Mouse (Mus musculus) intestine, embryonic 16.5 days (tissue): ENCODE measurements around the gene Ifne. TPM values are rescaled to one million over a fixed set of nuclear protein-coding genes. Genes with fewer than 3 reads are reported as not detected.
"Not testable (repeated sequence)": the region's sequence is repeated elsewhere in the genome, so short reads cannot be mapped to it uniquely, and the experiment has no call there.

Experiments
- ATAC-seq: fragments of 200-750 bp; cut with Nextera tagmentation; 2 replicates; pipeline ENCODE4 v1.8.0; 2017; ENCODE audit warnings: moderate TSS enrichment, moderate library complexity
- H3K27ac ChIP-seq: fragments of 300-500 bp; sonication (generic); 2 replicates; pipeline ENCODE4 v1.5.1; 2014; ENCODE audit warnings: mild to moderate bottlenecking, low read length
- H3K27me3 ChIP-seq: fragments of 300-500 bp; sonication (generic); replicated peaks from 2 replicates; pipeline ENCODE4 v1.6.1; 2014; ENCODE audit warnings: low read length, control low read depth, mixed read lengths; ENCODE audit not compliant: control insufficient read depth, insufficient read depth
- H3K36me3 ChIP-seq: fragments of 300-500 bp; sonication (generic); 2 replicates; pipeline ENCODE4 v1.6.1; 2014; ENCODE audit warnings: low read length, control low read depth; ENCODE audit not compliant: control insufficient read depth, insufficient read depth
- H3K4me1 ChIP-seq: fragments of 300-500 bp; sonication (generic); 2 replicates; pipeline ENCODE4 v1.6.1; 2014; ENCODE audit warnings: low read length, control low read depth, mixed read lengths; ENCODE audit not compliant: control insufficient read depth, insufficient read depth
- H3K4me2 ChIP-seq: fragments of 300-500 bp; sonication (generic); 2 replicates; pipeline ENCODE4 v1.6.1; 2014; ENCODE audit warnings: low read depth, low read length, control low read depth
- H3K4me3 ChIP-seq: fragments of 300-500 bp; sonication (generic); 2 replicates; pipeline ENCODE4 v1.5.1; 2014; ENCODE audit warnings: mild to moderate bottlenecking, low read length
- H3K9ac ChIP-seq: fragments of 300-500 bp; sonication (generic); 2 replicates; pipeline ENCODE4 v1.6.1; 2014; ENCODE audit warnings: low read depth, low read length
- H3K9me3 ChIP-seq: fragments of 300-500 bp; sonication (generic); 2 replicates; pipeline ENCODE4 v1.6.1; 2016; ENCODE audit warnings: low read length, control low read depth; ENCODE audit not compliant: control insufficient read depth
- WGBS: fragments of 180-500 bp; shearing (Covaris S2); extraction: QIAGEN DNeasy Blood & Tissue Kit; methylation state at CpG from one replicate; pipeline ENCODE4 v1.1.7; 2014; 5-methylcytosine and 5-hydroxymethylcytosine counted together
- polyA plus RNA-seq: library from polyadenylated mRNA; unstranded; fragments of >200 nt; fragmentation: Nextera tagmentation; extraction: Ambion mirVana; gene quantifications from 2 replicates; pipeline ENCODE4 v1.2.1, GENCODE M21; 2015

Gene Ifne
- polyA plus RNA-seq, 1 experiment from 2014 or later, result not detected

DNA sequence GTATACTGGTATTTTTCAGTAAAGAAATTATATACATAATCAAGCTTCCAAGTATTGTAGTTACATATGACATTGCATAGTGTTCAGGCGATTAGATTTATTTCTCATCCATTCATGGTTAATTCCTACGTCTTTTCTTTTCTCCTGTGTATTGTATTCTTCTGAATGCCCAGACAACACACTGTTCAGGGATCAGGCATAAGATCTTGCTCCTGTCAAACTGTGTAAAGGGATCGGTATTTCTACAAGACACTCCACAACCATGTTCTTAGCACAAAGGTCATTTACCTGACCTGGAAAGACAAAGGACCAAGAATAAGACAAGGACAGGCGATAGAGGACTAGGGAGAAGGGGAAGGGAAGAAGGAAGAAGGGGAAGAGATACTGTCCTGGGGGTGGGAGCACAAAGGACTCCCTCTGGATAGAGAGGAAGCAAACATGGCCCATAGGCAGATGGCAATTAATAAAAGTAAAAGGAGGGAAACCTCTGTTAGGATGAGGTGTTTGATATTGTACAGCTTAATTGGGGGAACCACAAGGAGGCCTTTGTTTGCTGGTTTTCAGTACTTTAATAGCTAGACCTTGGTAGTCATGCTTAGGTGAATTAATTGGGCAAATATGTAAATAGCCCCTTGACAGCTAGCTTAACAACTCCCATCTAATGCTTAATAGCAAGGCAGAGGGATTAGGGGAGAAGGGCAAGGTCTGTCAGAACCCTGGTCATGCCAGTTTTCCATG lies 28.8 kb downstream of the Ifne start:
- H3K27ac ChIP-seq, result no peak overlapping the region
- H3K36me3 ChIP-seq, result no peaks in the 10 kb centered on the region
- no peak overlapping the region for H3K4me2 ChIP-seq
- no peaks in the 10 kb centered on the region for H3K9me3 ChIP-seq
- H3K9ac ChIP-seq, result no peak overlapping the region
- no peak for ATAC-seq
- 68% methylated on average over 4 of the region's 4 CpGs for WGBS
- H3K27me3 ChIP-seq, result no peaks in the 10 kb centered on the region
- H3K4me3 ChIP-seq, result no peak overlapping the region
- H3K4me1 ChIP-seq, result no peaks in the 10 kb centered on the region

DNA sequence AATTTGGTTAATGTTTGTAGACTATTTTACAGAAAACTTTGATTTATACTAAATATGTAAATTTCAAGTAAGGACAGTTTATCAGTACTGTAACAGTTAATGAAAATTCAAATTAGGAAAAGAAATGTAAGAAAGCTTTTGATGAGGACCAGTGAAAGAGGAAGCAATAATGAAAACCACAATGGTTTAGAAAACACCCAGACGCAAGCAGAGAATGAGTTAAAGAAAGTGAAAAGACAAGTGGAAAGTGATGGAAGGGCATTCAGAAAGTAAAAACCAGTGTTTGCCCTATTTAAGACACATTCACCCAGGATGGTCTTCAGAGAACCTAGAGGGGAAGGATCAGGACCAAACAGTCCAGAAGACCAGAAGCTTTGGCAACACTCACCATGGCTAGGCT lies 30.3 kb downstream of the Ifne start, which contains the start of gene Ifna1:
TSS of gene Ifna1 (plus strand) at position 390 of the 400 bp plus-strand sequence.
- H3K27ac ChIP-seq, result no peak within 1 kb of the TSS
- no peak within 1 kb of the TSS for H3K9ac ChIP-seq
- H3K36me3 ChIP-seq, result no peaks in the 10 kb centered on the region
- H3K4me3 ChIP-seq, result no peak within 1 kb of the TSS
- no peaks in the 10 kb centered on the region for H3K4me1 ChIP-seq
- no peaks in the 10 kb centered on the region for H3K27me3 ChIP-seq
- no peak for ATAC-seq
- H3K9me3 ChIP-seq, result no peaks in the 10 kb centered on the region
- WGBS, result 79% methylated on average over 1 of the region's 1 CpGs
- H3K4me2 ChIP-seq, result no peak within 1 kb of the TSS

DNA sequence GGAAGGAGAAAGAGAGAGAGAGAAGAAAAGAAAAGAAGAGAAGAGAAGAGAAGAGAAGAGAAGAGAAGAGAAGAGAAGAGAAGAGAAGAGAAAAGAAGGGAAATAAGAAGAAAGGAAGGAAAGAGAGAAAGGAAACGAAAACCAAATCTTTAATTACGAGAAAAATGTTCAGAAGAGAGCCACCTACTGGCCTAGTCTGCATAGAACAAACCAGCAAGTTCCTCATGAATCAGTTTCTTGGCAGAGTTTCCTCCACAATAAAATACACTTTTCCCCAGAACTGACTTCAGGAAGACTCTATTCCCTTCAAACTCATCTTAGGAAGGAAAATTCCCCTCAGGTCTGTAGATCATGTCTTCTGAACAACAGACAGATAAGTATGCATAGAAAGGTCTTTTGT lies 34.7 kb downstream of the Ifne start:
- Histone ChIP-seq H3K4me1 (no peaks in the 10 kb centered on the region), H3K27me3 (no peaks in the 10 kb centered on the region), H3K9ac (no peak overlapping the region), H3K27ac (no peak overlapping the region), H3K9me3 (no peaks in the 10 kb centered on the region), H3K4me2 (no peak overlapping the region), H3K36me3 (no peaks in the 10 kb centered on the region), H3K4me3 (no peak overlapping the region)
- WGBS, result 62% methylated on average over 2 of the region's 2 CpGs
- ATAC-seq, result no peak

DNA sequence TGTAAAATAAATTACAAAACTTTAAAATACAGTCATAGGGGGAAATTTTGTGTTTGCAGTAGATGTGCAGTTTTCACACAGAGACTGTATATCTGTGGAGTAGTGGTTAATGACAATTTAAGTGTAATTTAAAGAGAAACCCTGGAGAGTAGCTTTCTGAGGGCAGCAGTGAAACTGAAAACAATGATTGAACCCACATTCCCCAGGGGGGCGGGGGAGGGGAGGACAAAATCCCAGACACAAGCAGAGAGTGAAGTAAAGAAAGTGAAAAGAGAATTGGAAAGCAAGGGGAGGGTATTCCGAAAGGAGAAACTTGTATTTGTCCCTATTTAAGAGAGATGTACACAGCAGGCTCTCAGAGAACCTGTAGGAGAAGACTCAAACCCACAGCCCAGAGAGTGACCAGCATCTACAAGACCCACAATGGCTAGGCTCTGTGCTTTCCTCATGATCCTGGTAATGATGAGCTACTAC lies 38.5 kb downstream of the Ifne start, which contains the start of gene Ifna4:
TSS of gene Ifna4 (plus strand) at position 424 of the 474 bp plus-strand sequence.
- H3K4me1 ChIP-seq, result no peaks in the 10 kb centered on the region
- H3K4me2 ChIP-seq, result no peak within 1 kb of the TSS
- ATAC-seq, result no peak
- no peak within 1 kb of the TSS for H3K27ac ChIP-seq
- no peaks in the 10 kb centered on the region for H3K36me3 ChIP-seq
- H3K9ac ChIP-seq, result no peak within 1 kb of the TSS
- H3K4me3 ChIP-seq, result no peak within 1 kb of the TSS
- 62% methylated on average over 2 of the region's 2 CpGs for WGBS
- H3K27me3 ChIP-seq, result no peaks in the 10 kb centered on the region
- no peaks in the 10 kb centered on the region for H3K9me3 ChIP-seq

DNA sequence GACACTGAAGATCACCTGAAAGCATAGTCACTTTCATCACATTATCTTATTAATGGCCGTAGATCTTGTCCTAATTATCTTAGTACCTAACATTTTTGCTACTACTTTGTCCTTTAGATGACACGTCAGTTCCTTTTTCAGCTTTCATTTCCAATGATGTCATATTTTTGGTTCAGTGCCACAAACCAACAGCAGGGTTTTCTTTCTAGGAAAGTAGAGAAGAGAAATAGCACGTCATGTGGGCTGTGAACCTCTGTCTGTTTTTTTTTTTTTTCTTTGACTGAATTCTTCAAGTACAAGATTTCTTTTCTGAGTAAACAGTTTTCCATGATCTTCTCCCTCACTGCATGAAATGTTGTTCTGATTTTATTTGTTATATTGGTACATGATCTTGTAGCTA lies 39.9 kb downstream of the Ifne start:
- ATAC-seq, result no peak
- H3K27ac ChIP-seq, result no peak overlapping the region
- H3K36me3 ChIP-seq, result no peaks in the 10 kb centered on the region
- no peak overlapping the region for H3K4me3 ChIP-seq
- no peaks in the 10 kb centered on the region for H3K4me1 ChIP-seq
- WGBS, result 72% methylated on average over 3 of the region's 3 CpGs
- H3K4me2 ChIP-seq, result no peak overlapping the region
- no peak overlapping the region for H3K9ac ChIP-seq
- H3K27me3 ChIP-seq, result no peaks in the 10 kb centered on the region
- no peaks in the 10 kb centered on the region for H3K9me3 ChIP-seq

DNA sequence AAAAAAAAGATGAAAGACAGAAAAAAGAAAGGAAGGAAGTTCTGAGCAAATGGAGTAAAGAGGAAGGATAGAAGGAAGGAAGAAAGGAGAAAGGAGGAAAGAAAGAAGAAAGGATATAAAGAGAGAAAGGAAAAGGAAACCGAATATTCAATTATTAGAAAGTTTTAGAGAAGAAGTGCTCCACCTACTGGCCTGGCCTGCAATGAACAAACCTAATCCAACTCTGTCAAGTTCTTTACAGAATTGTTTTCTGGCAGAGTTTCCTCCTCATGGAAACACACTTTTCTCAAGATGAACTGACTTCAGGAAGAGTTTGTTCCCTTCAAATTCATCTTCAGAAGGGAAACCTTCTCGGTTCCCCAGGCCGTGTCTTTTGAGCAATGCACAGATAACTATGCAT lies 41.2 kb downstream of the Ifne start:
- H3K4me1 ChIP-seq, result no peaks in the 10 kb centered on the region
- WGBS, result 47% methylated on average over 3 of the region's 3 CpGs
- no peak for ATAC-seq
- no peak overlapping the region for H3K9ac ChIP-seq
- no peaks in the 10 kb centered on the region for H3K9me3 ChIP-seq
- H3K27ac ChIP-seq, result no peak overlapping the region
- no peak overlapping the region for H3K4me2 ChIP-seq
- H3K27me3 ChIP-seq, result no peaks in the 10 kb centered on the region
- no peaks in the 10 kb centered on the region for H3K36me3 ChIP-seq
- no peak overlapping the region for H3K4me3 ChIP-seq

DNA sequence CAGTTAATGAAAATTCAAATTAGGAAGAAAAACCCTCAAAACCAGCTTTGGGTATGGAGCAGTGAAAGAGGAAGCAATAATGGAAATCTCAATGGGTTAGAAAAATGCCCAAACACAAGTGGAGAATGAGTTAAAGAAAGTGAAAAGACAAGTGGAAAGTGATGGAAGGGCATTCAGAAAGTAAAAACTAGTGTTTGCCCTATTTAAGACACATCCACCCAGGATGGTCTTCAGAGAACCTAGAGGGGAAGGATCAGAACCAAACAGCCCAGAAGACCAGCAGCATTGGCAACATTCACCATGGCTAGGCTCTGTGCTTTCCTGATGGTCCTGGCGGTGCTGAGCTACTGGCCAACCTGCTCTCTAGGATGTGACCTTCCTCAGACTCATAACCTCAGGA lies 44.8 kb downstream of the Ifne start, which contains the start of gene Ifna5:
TSS of gene Ifna5 (plus strand) at position 301 of the 400 bp plus-strand sequence.
- ATAC-seq, H3K4me1 ChIP-seq, H3K9ac ChIP-seq, H3K9me3 ChIP-seq, H3K36me3 ChIP-seq, H3K27me3 ChIP-seq, H3K4me3 ChIP-seq, H3K4me2 ChIP-seq, H3K27ac ChIP-seq: not testable (repeated sequence)
- 53% methylated on average over 1 of the region's 1 CpGs for WGBS

DNA sequence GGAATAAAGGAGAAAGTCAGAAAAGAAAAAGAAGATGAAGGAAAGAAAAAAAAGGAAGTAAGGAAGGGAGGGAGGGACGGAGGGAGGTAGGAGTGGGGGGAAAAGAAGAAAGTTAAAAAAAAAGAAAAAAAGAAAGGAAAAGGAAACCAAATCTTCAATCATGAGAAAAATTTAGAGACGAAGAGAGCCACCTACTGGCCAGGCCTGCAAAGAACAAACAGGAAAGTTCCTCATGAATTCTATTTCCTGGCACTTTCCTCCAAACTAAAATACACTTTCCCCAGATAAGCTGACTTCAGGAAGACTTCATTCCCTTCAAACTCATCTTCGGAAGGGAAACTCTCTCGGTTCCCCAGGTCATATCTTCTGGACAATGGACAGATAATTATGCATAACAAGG lies 49.5 kb downstream of the Ifne start:
- no peak for ATAC-seq
- Histone ChIP-seq H3K27me3 (no peaks in the 10 kb centered on the region), H3K9me3 (no peaks in the 10 kb centered on the region), H3K36me3 (no peaks in the 10 kb centered on the region), H3K9ac (no peak overlapping the region), H3K4me1 (no peaks in the 10 kb centered on the region), H3K4me3 (no peak overlapping the region), H3K4me2 (no peak overlapping the region), H3K27ac (no peak overlapping the region)
- 29% methylated on average over 4 of the region's 4 CpGs for WGBS
